Mouse (Mus musculus) limb, embryonic 14.5 days (tissue): ENCODE results near the gene Snrk. TPM values are rescaled to one million over a fixed set of nuclear protein-coding genes. Genes with fewer than 3 reads are reported as not detected.

ENCODE experiments used
- ATAC-seq: fragments of 200-750 bp; cut with Nextera tagmentation; 2 replicates; pipeline ENCODE4 v1.8.0; 2017; ENCODE audit warnings: low read depth, moderate number of reproducible peaks, moderate TSS enrichment; ENCODE audit not compliant: low FRiP score
- DNase-seq: peaks from one replicate; pipeline ENCODE4 v3.0.0-alpha.2; 2015; ENCODE audit warnings: low spot score
- H3K27ac ChIP-seq: fragments of 300-500 bp; sonication (generic); replicated peaks from 2 replicates; pipeline ENCODE4 v1.5.1; 2014; ENCODE audit warnings: low read depth, mild to moderate bottlenecking, low read length, moderate library complexity, mixed read lengths
- H3K27me3 ChIP-seq: fragments of 300-500 bp; sonication (generic); 2 replicates; pipeline ENCODE4 v1.6.1; 2014; ENCODE audit warnings: low read length, mixed read lengths; ENCODE audit not compliant: control insufficient read depth, insufficient read depth
- H3K36me3 ChIP-seq: fragments of 300-500 bp; sonication (generic); 2 replicates; pipeline ENCODE4 v1.6.1; 2014; ENCODE audit warnings: mild to moderate bottlenecking, low read length, moderate library complexity, mixed read lengths; ENCODE audit not compliant: control insufficient read depth, insufficient read depth
- H3K4me1 ChIP-seq: fragments of 300-500 bp; sonication (generic); 2 replicates; pipeline ENCODE4 v1.6.1; 2014; ENCODE audit warnings: antibody characterized with exemption, low read length, mixed read lengths; ENCODE audit not compliant: control insufficient read depth, insufficient read depth
- H3K4me2 ChIP-seq: fragments of 300-500 bp; sonication (generic); replicated peaks from 2 replicates; pipeline ENCODE4 v1.6.1; 2014; ENCODE audit warnings: low read depth, mild to moderate bottlenecking, low read length, moderate library complexity; ENCODE audit not compliant: severe bottlenecking
- H3K4me3 ChIP-seq: fragments of 300-500 bp; sonication (generic); replicated peaks from 2 replicates; pipeline ENCODE4 v1.5.1; 2014; ENCODE audit warnings: low read length
- H3K9ac ChIP-seq: fragments of 300-500 bp; sonication (generic); 2 replicates; pipeline ENCODE4 v1.6.1; 2014; ENCODE audit warnings: mild to moderate bottlenecking, low read depth, low read length, moderate library complexity; ENCODE audit not compliant: severe bottlenecking
- H3K9me3 ChIP-seq: fragments of 300-500 bp; sonication (generic); 2 replicates; pipeline ENCODE4 v1.6.1; 2016; ENCODE audit warnings: low read length; ENCODE audit not compliant: control insufficient read depth
- POLR2A ChIP-seq: fragments of 200-500 bp; IDR thresholded peaks from 2 replicates; pipeline ENCODE4 v1.8.0; 2012; ENCODE audit warnings: inconsistent platforms, mild to moderate bottlenecking, moderate library complexity, borderline replicate concordance; ENCODE audit not compliant: insufficient read depth, insufficient read length; ENCODE audit errors: extremely low read depth
- WGBS: fragments of 180-500 bp; shearing (Covaris S2); extraction: QIAGEN DNeasy Blood & Tissue Kit; methylation state at CpG from one replicate; pipeline ENCODE4 v1.1.7; 2014; 5-methylcytosine and 5-hydroxymethylcytosine counted together
- polyA plus RNA-seq, 2 experiments: library from polyadenylated mRNA; depleted of rRNA in 1 of 2; stranded (reverse) in 1 of 2; unstranded in 1 of 2; fragments of >200 nt; fragmentation: Nextera tagmentation in 1 of 2; extraction: Ambion mirVana in 1 of 2; gene quantifications; 2 replicates each; pipeline versions ENCODE4 v1.2.1 to v1.2.3; 2012 to 2014

The Snrk gene
- polyA plus RNA-seq, 2 experiments: 40.2 to 50.1 TPM

GRCm38 (mm10) chr9:122148356-122148755 lies 31.3 kb downstream of the Snrk start:
- ATAC-seq (no peak), DNase-seq (no peak)
- no peak overlapping the region for H3K27ac ChIP-seq
- 81% methylated on average over 3 of the region's 3 CpGs for WGBS
- H3K36me3 ChIP-seq: peaks cover 16% of the 10 kb centered on the region
- no peak overlapping the region for H3K9ac ChIP-seq
- TF ChIP-seq POLR2A: no peak
- no peaks in the 10 kb centered on the region for H3K4me1 ChIP-seq
- H3K9me3 ChIP-seq: no peaks in the 10 kb centered on the region
- no peak overlapping the region for H3K4me3 ChIP-seq
- no peak overlapping the region for H3K4me2 ChIP-seq
- no peaks in the 10 kb centered on the region for H3K27me3 ChIP-seq

GRCm38 (mm10) chr9:122149997-122150826 lies 33.1 kb downstream of the Snrk start:
- Histone ChIP-seq H3K36me3 (peaks cover 1% of the 10 kb centered on the region; the same call in 1 of the 2 replicates), H3K4me2 (no peak overlapping the region), H3K27ac (no peak overlapping the region), H3K4me1 (no peaks in the 10 kb centered on the region), H3K9me3 (no peaks in the 10 kb centered on the region), H3K9ac (no peak overlapping the region), H3K27me3 (no peaks in the 10 kb centered on the region), H3K4me3 (no peak overlapping the region)
- no peak for TF ChIP-seq POLR2A
- WGBS: 85% methylated on average over 9 of the region's 9 CpGs
- DNase-seq (no peak), ATAC-seq (no peak)

- Histone ChIP-seq H3K4me3 (no peak overlapping the region), H3K9me3 (no peaks in the 10 kb centered on the region), H3K4me2 (no peak overlapping the region), H3K4me1 (no peaks in the 10 kb centered on the region), H3K27me3 (no peaks in the 10 kb centered on the region), H3K27ac (no peak overlapping the region), H3K9ac (no peak overlapping the region), H3K36me3 (peaks cover 9% of the 10 kb centered on the region; the same call in 1 of the 2 replicates)
- 82% methylated on average over 4 of the region's 4 CpGs for WGBS
- no peak for TF ChIP-seq POLR2A
- ATAC-seq: no peak
- DNase-seq: peak; percentile 9
These were observed 35.0 kb downstream of the Snrk start for GRCm38 (mm10) chr9:122152063-122152462.

GRCm38 (mm10) chr9:122152501-122152900 lies 35.4 kb downstream of the Snrk start:
- ATAC-seq (no peak), DNase-seq (no peak)
- Histone ChIP-seq H3K9ac (no peak overlapping the region), H3K4me1 (no peaks in the 10 kb centered on the region), H3K4me2 (no peak overlapping the region), H3K36me3 (peaks cover 14% of the 10 kb centered on the region), H3K27me3 (no peaks in the 10 kb centered on the region), H3K4me3 (no peak overlapping the region), H3K27ac (no peak overlapping the region), H3K9me3 (no peaks in the 10 kb centered on the region)
- 73% methylated on average over 1 of the region's 1 CpGs for WGBS
- TF ChIP-seq POLR2A: no peak

GRCm38 (mm10) chr9:122153436-122153835 lies 36.4 kb downstream of the Snrk start:
- Histone ChIP-seq H3K9me3 (no peaks in the 10 kb centered on the region), H3K4me3 (no peak overlapping the region), H3K4me2 (no peak overlapping the region), H3K9ac (no peak overlapping the region), H3K27ac (no peak overlapping the region), H3K4me1 (no peaks in the 10 kb centered on the region), H3K36me3 (peaks cover 19% of the 10 kb centered on the region), H3K27me3 (no peaks in the 10 kb centered on the region)
- WGBS: 88% methylated on average over 3 of the region's 3 CpGs
- ATAC-seq: no peak
- TF ChIP-seq POLR2A: no peak
- DNase-seq: no peak
